Mouse (Mus musculus): ENCODE measurements around the gene Ccdc120. TPM values are rescaled to one million over a fixed set of nuclear protein-coding genes. Genes with fewer than 3 reads are reported as not detected.

The Ccdc120 gene
- 16.3 and 65.1 TPM in 2 replicates for polyA plus RNA-seq (2012; rRNA removed)

GRCm38 (mm10) chrX:7750432-7751116, at the start of gene Ccdc120:
TSS of gene Ccdc120 (minus strand) at chrX:7750905.
- TF ChIP-seq POLR2A (IDR thresholded peaks at IDR 0.05; ENCODE audit: low read depth, low read length), result no peak
- TF ChIP-seq CTCF (IDR thresholded peaks at IDR 0.05; ENCODE audit: extremely low read depth, insufficient read length, insufficient replicate concordance, low read depth, low read length), result no peak
- Histone ChIP-seq H3K36me3 (ENCODE audit: control insufficient read depth, insufficient read depth, low read length) (no peaks in the 10 kb centered on the region), H3K4me1 (ENCODE audit: control insufficient read depth, insufficient read depth, insufficient read length, low read length) (no peaks in the 10 kb centered on the region), H3K27me3 (ENCODE audit: control insufficient read depth, insufficient read depth, low read length) (no peaks in the 10 kb centered on the region), H3K4me3 (ENCODE audit: low read depth, low read length) (peak within 1 kb of the TSS; percentile 96), H3K27ac (ENCODE audit: insufficient read depth, low read depth, low read length) (no peak within 1 kb of the TSS)
- 6% methylated on average over 52 of the region's 56 CpGs for WGBS

DNA sequence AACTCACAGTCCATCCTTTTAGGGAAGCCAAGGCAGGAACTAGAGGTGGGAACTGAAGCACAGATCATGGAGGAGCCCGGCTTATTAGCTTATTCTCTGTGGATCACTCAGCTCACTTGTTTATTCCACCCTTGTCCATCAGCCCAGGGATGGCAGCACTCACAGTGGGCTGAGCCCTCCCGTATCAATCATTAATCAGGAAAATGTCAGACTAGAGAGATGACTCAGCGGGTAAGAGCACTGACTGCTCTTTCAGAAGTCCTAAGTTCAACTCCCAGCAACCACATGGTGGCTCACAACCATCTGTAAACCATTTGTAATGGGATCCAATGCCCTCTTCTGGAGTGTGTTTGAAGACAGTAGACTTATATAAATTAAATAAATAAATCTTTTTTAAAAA, 46.6 kb upstream of the Ccdc120 start:
- Histone ChIP-seq H3K27me3 (ENCODE audit: control insufficient read depth, insufficient read depth, low read length) (no peaks in the 10 kb centered on the region), H3K4me3 (ENCODE audit: low read depth, low read length) (no peak overlapping the region), H3K4me1 (ENCODE audit: control insufficient read depth, insufficient read depth, insufficient read length, low read length) (no peaks in the 10 kb centered on the region), H3K27ac (ENCODE audit: insufficient read depth, low read depth, low read length) (no peak overlapping the region), H3K36me3 (ENCODE audit: control insufficient read depth, insufficient read depth, low read length) (peaks cover 28% of the 10 kb centered on the region)
- no peak for TF ChIP-seq POLR2A (IDR thresholded peaks at IDR 0.05; ENCODE audit: low read depth, low read length)
- no peak for TF ChIP-seq CTCF (IDR thresholded peaks at IDR 0.05; ENCODE audit: extremely low read depth, insufficient read length, insufficient replicate concordance, low read depth, low read length)
- 42% methylated on average over 3 of the region's 3 CpGs for WGBS

DNA sequence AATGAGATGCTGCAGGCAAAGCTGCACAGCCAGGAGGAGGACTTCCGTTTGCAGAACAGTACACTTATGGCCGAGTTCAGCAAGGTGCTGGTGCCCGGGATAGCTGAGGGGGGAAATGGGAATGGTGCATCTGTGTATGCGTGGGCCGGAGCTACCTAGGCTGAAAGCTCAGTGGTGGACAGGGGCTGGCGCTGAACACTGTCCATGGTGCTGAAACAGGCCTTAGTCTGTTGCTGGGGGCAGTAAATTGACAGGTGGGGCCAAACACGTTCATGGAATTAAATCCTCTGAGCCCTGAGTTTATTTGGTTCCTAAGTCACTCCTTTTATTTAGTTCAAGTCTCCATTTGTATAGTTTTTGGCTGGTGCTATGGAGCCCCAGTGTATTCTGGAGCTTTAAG, 44.3 kb upstream of the Ccdc120 start:
- Histone ChIP-seq H3K27ac (ENCODE audit: insufficient read depth, low read depth, low read length) (no peak overlapping the region), H3K4me1 (ENCODE audit: control insufficient read depth, insufficient read depth, insufficient read length, low read length) (no peaks in the 10 kb centered on the region), H3K4me3 (ENCODE audit: low read depth, low read length) (no peak overlapping the region), H3K27me3 (ENCODE audit: control insufficient read depth, insufficient read depth, low read length) (no peaks in the 10 kb centered on the region), H3K36me3 (ENCODE audit: control insufficient read depth, insufficient read depth, low read length) (peaks cover 15% of the 10 kb centered on the region)
- TF ChIP-seq POLR2A (IDR thresholded peaks at IDR 0.05; ENCODE audit: low read depth, low read length) (no peak), CTCF (IDR thresholded peaks at IDR 0.05; ENCODE audit: extremely low read depth, insufficient read length, insufficient replicate concordance, low read depth, low read length) (no peak)
- 27% methylated on average over 7 of the region's 7 CpGs for WGBS

GRCm38 (mm10) chrX:7793361-7793760, 42.7 kb upstream of the Ccdc120 start:
- Histone ChIP-seq H3K27ac (ENCODE audit: insufficient read depth, low read depth, low read length) (no peak overlapping the region), H3K4me1 (ENCODE audit: control insufficient read depth, insufficient read depth, insufficient read length, low read length) (no peaks in the 10 kb centered on the region), H3K27me3 (ENCODE audit: control insufficient read depth, insufficient read depth, low read length) (no peaks in the 10 kb centered on the region), H3K4me3 (ENCODE audit: low read depth, low read length) (no peak overlapping the region), H3K36me3 (ENCODE audit: control insufficient read depth, insufficient read depth, low read length) (peaks cover 8% of the 10 kb centered on the region; the same call in 1 of the 2 replicates)
- WGBS, result 43% methylated on average over 3 of the region's 3 CpGs
- TF ChIP-seq CTCF (IDR thresholded peaks at IDR 0.05; ENCODE audit: extremely low read depth, insufficient read length, insufficient replicate concordance, low read depth, low read length), result no peak
- no peak for TF ChIP-seq POLR2A (IDR thresholded peaks at IDR 0.05; ENCODE audit: low read depth, low read length)

DNA sequence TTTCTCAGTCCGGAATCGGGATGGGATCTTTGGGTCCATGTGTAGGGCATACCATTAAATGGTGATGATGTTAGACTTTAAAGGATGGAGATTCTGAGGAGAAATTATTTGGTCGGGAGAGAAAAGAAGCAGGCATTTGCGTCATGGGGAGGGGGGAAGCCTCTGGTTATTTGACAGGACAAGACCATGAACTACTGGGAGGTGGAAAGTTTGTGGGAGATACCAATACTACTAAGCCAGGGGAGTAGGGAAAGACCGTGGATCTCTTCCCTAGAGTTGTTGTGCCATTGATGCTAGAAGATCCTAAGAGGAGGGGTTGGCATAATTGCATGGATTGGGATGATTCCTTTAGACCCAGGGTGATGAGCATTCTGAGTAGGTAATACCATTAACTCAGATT, 39.6 kb upstream of the Ccdc120 start:
- WGBS, result 16% methylated on average over 5 of the region's 5 CpGs
- TF ChIP-seq CTCF (IDR thresholded peaks at IDR 0.05; ENCODE audit: extremely low read depth, insufficient read length, insufficient replicate concordance, low read depth, low read length) (no peak), POLR2A (IDR thresholded peaks at IDR 0.05; ENCODE audit: low read depth, low read length) (no peak)
- Histone ChIP-seq H3K27me3 (ENCODE audit: control insufficient read depth, insufficient read depth, low read length) (no peaks in the 10 kb centered on the region), H3K27ac (ENCODE audit: insufficient read depth, low read depth, low read length) (no peak overlapping the region), H3K36me3 (ENCODE audit: control insufficient read depth, insufficient read depth, low read length) (peaks cover 6% of the 10 kb centered on the region; the same call in 1 of the 2 replicates), H3K4me1 (ENCODE audit: control insufficient read depth, insufficient read depth, insufficient read length, low read length) (no peaks in the 10 kb centered on the region), H3K4me3 (ENCODE audit: low read depth, low read length) (peak overlapping the region; percentile 81)

GRCm38 (mm10) chrX:7789542-7790136, 38.9 kb upstream of the Ccdc120 start, which contains the start of gene Gripap1:
TSS of gene Gripap1 (plus strand) at chrX:7789765.
- peak within 1 kb of the TSS; percentile 81 for H3K4me3 ChIP-seq (ENCODE audit: low read depth, low read length)
- peaks cover under 1% of the 10 kb centered on the region; the same call in 1 of the 2 replicates for H3K36me3 ChIP-seq (ENCODE audit: control insufficient read depth, insufficient read depth, low read length)
- no peaks in the 10 kb centered on the region for H3K27me3 ChIP-seq (ENCODE audit: control insufficient read depth, insufficient read depth, low read length)
- H3K4me1 ChIP-seq (ENCODE audit: control insufficient read depth, insufficient read depth, insufficient read length, low read length), result no peaks in the 10 kb centered on the region
- TF ChIP-seq POLR2A (IDR thresholded peaks at IDR 0.05; ENCODE audit: low read depth, low read length) (no peak; the same call in 1 of the 2 replicates), CTCF (IDR thresholded peaks at IDR 0.05; ENCODE audit: extremely low read depth, insufficient read length, insufficient replicate concordance, low read depth, low read length) (no peak)
- 7% methylated on average over 24 of the region's 24 CpGs for WGBS
- H3K27ac ChIP-seq (ENCODE audit: insufficient read depth, low read depth, low read length), result no peak within 1 kb of the TSS; the same call in 1 of the 2 replicates

DNA sequence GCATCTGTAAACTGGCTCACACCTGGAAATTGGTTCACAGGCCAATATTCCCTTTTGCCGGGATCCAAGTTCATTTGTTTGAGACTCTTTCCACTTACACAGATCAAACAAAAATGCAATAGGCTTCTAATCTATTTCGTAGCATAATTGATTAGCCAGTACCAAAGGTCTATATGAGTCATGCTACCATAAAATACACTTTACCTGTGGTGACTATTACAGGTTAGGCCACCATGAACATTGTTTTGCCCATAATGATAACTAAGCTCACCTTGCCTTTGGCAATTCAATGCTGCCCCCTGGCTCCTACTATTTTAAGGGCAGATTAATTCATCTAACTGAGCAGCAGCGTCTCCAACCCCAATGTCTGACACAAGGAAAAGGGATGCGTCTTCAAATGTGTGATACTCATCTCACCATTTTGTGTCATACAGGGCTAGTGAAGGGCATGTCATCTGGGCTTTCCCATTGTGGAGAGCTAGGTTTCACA, 31.9 kb upstream of the Ccdc120 start:
- no peaks in the 10 kb centered on the region for H3K36me3 ChIP-seq (ENCODE audit: control insufficient read depth, insufficient read depth, low read length)
- no peaks in the 10 kb centered on the region for H3K27me3 ChIP-seq (ENCODE audit: control insufficient read depth, insufficient read depth, low read length)
- peaks cover 3% of the 10 kb centered on the region; the same call in 1 of the 2 replicates for H3K4me1 ChIP-seq (ENCODE audit: control insufficient read depth, insufficient read depth, insufficient read length, low read length)
- TF ChIP-seq CTCF (IDR thresholded peaks at IDR 0.05; ENCODE audit: extremely low read depth, insufficient read length, insufficient replicate concordance, low read depth, low read length) (no peak), POLR2A (IDR thresholded peaks at IDR 0.05; ENCODE audit: low read depth, low read length) (no peak)
- 36% methylated on average over 4 of the region's 4 CpGs for WGBS
- peak overlapping the region; percentile 62 for H3K27ac ChIP-seq (ENCODE audit: insufficient read depth, low read depth, low read length)
- H3K4me3 ChIP-seq (ENCODE audit: low read depth, low read length), result no peak overlapping the region

All from small intestine, adult 2 months (tissue).